Mouse (Mus musculus): ENCODE measurements around the gene G430095P16Rik. TPM values are rescaled to one million over a fixed set of nuclear protein-coding genes. Genes with fewer than 3 reads are reported as not detected.

The G430095P16Rik gene
- polyA plus RNA-seq, 1 experiment from 2014 or later = 1.2 TPM

Other genes starting within 250 kb of the G430095P16Rik start
- gene Ier2, start 60.2 kb upstream of the G430095P16Rik start, polyA plus RNA-seq (2015; fragmentation: Nextera tagmentation; extraction: Ambion mirVana) = 18.8 and 24.5 TPM in 2 replicates
- gene Trmt1, start 36.7 kb upstream of the G430095P16Rik start, polyA plus RNA-seq (2015; fragmentation: Nextera tagmentation; extraction: Ambion mirVana) = 62.5 and 65.9 TPM in 2 replicates
- gene Nacc1, start 35.1 kb upstream of the G430095P16Rik start, polyA plus RNA-seq (2015; fragmentation: Nextera tagmentation; extraction: Ambion mirVana) = 13.6 and 16.1 TPM in 2 replicates
- 3.1 and 3.6 TPM in 2 replicates for gene Lyl1, start 21.6 kb upstream of the G430095P16Rik start, polyA plus RNA-seq (2015; fragmentation: Nextera tagmentation; extraction: Ambion mirVana)
- gene Nfix, start 77.3 kb downstream of the G430095P16Rik start, polyA plus RNA-seq (2015; fragmentation: Nextera tagmentation; extraction: Ambion mirVana) = 71.2 and 87.6 TPM in 2 replicates
- 14.0 and 15.1 TPM in 2 replicates for gene Dand5, start 99.8 kb downstream of the G430095P16Rik start, polyA plus RNA-seq (2015; fragmentation: Nextera tagmentation; extraction: Ambion mirVana)
- 39.7 and 40.6 TPM in 2 replicates for gene Gadd45gip1, start 108.5 kb downstream of the G430095P16Rik start, polyA plus RNA-seq (2015; fragmentation: Nextera tagmentation; extraction: Ambion mirVana)
- 79.1 and 85.9 TPM in 2 replicates for gene Rad23a, start 117.7 kb downstream of the G430095P16Rik start, polyA plus RNA-seq (2015; fragmentation: Nextera tagmentation; extraction: Ambion mirVana)
- 700 and 710 TPM in 2 replicates for gene Calr, start 123.9 kb downstream of the G430095P16Rik start, polyA plus RNA-seq (2015; fragmentation: Nextera tagmentation; extraction: Ambion mirVana)
- 108 and 112 TPM in 2 replicates for gene Farsa, start 134.0 kb downstream of the G430095P16Rik start, polyA plus RNA-seq (2015; fragmentation: Nextera tagmentation; extraction: Ambion mirVana)
- 33.7 and 37.3 TPM in 2 replicates for gene Syce2, start 149.1 kb downstream of the G430095P16Rik start, polyA plus RNA-seq (2015; fragmentation: Nextera tagmentation; extraction: Ambion mirVana)
- gene Gcdh, start 170.9 kb downstream of the G430095P16Rik start, polyA plus RNA-seq (2015; fragmentation: Nextera tagmentation; extraction: Ambion mirVana) = 36.4 and 40.3 TPM in 2 replicates
- 0.64 TPM in 2 replicates for gene Klf1, start 178.9 kb downstream of the G430095P16Rik start, polyA plus RNA-seq (2015; fragmentation: Nextera tagmentation; extraction: Ambion mirVana)
- gene Dnase2a, start 185.6 kb downstream of the G430095P16Rik start, polyA plus RNA-seq (2015; fragmentation: Nextera tagmentation; extraction: Ambion mirVana) = 5.7 and 7.3 TPM in 2 replicates
- gene Mast1, start 214.4 kb downstream of the G430095P16Rik start, polyA plus RNA-seq (2015; fragmentation: Nextera tagmentation; extraction: Ambion mirVana) = 72.4 and 81.1 TPM in 2 replicates
- 2.8 and 3.5 TPM in 2 replicates for gene Rtbdn, start 224.0 kb downstream of the G430095P16Rik start, polyA plus RNA-seq (2015; fragmentation: Nextera tagmentation; extraction: Ambion mirVana)
- gene Gm49661, start 246.4 kb downstream of the G430095P16Rik start, polyA plus RNA-seq (2015; fragmentation: Nextera tagmentation; extraction: Ambion mirVana) = not detected in 2 replicates
- gene Prdx2, start 246.6 kb downstream of the G430095P16Rik start, polyA plus RNA-seq (2015; fragmentation: Nextera tagmentation; extraction: Ambion mirVana) = 1,124 and 1,185 TPM in 2 replicates
- 54.2 and 59.8 TPM in 2 replicates for gene Rnaseh2a, start 246.8 kb downstream of the G430095P16Rik start, polyA plus RNA-seq (2015; fragmentation: Nextera tagmentation; extraction: Ambion mirVana)